ENCODE assay signal across 23 mouse cellular contexts in genomic region chr10:18644346-18644745, GRCm38 (mm10).
"Had no signal": no experiment of that assay in that cellular context is flagged by ENCODE, and none has a peak within 500 bp of the region (broad histone marks: within the 10 kb centered on the region; RNA-seq: fewer than 3 reads in every experiment).

No protein-coding gene starts in this region.

- H3K4me3 ChIP-seq: gastrocnemius, adult 2 months; heart, embryonic 10.5 days; heart, embryonic 12.5 days; hindbrain, embryonic 13.5 days; hindbrain, embryonic 15.5 days; layer of hippocampus, adult 2 months; limb, embryonic 10.5 days; limb, embryonic 12.5 days; liver, embryonic 13.5 days; liver, embryonic 15.5 days had no signal

- H3K36me3 ChIP-seq: heart, embryonic 10.5 days; heart, embryonic 12.5 days; limb, embryonic 10.5 days; limb, embryonic 12.5 days; liver, embryonic 13.5 days; liver, embryonic 15.5 days had no signal

- H3K9me3 ChIP-seq: heart, embryonic 10.5 days; heart, embryonic 12.5 days; hindbrain, embryonic 13.5 days; hindbrain, embryonic 15.5 days; limb, embryonic 10.5 days; limb, embryonic 12.5 days; liver, embryonic 13.5 days; liver, embryonic 15.5 days had no signal

- H3K4me1 ChIP-seq: heart, embryonic 10.5 days; heart, embryonic 12.5 days; hindbrain, embryonic 15.5 days; limb, embryonic 10.5 days; limb, embryonic 12.5 days; liver, embryonic 13.5 days; liver, embryonic 15.5 days had no signal

- H3K27ac ChIP-seq: gastrocnemius, adult 2 months; heart, embryonic 10.5 days; hindbrain, embryonic 13.5 days; hindbrain, embryonic 15.5 days; hindbrain, postnatal 0 days; layer of hippocampus, adult 2 months; limb, embryonic 10.5 days; limb, embryonic 12.5 days; liver, embryonic 13.5 days; liver, embryonic 15.5 days had no signal

- DNase-seq: gastrocnemius, adult 2 months; gastrocnemius, postnatal 10 days; gastrocnemius, postnatal 25 days; heart, adult 18-20 months; heart, postnatal 10 days; heart, postnatal 4 days; kidney, adult 11 months; kidney, adult 2 months; kidney, adult 9 months; kidney, postnatal 10 days; kidney, postnatal 25 days; kidney, postnatal 4 days; liver; liver, embryonic 13.5 days had no signal

- H3K27me3 ChIP-seq: heart, embryonic 12.5 days; hindbrain, embryonic 13.5 days; hindbrain, embryonic 15.5 days; limb, embryonic 12.5 days; liver, embryonic 13.5 days; liver, embryonic 15.5 days had no signal
